Mouse (Mus musculus): ENCODE measurements around the gene Rasa3.

The Rasa3 gene

GRCm38 (mm10) chr8:13616831-13617505 is 60.4 kb downstream of the Rasa3 start:
- DNase-seq (ENCODE audit: low spot score): no peak

- no peak for DNase-seq (ENCODE audit: low spot score)
Measured at GRCm38 (mm10) chr8:13614924-13615391, 62.4 kb downstream of the Rasa3 start.

- no peak for DNase-seq (ENCODE audit: low spot score)
Measured at GRCm38 (mm10) chr8:13614136-13614535, 63.3 kb downstream of the Rasa3 start.

GRCm38 (mm10) chr8:13611702-13612101 is 65.7 kb downstream of the Rasa3 start:
- DNase-seq (ENCODE audit: low spot score): no peak

- DNase-seq (ENCODE audit: low spot score): no peak
Measured at GRCm38 (mm10) chr8:13609971-13610370, 67.4 kb downstream of the Rasa3 start.

- no peak for DNase-seq (ENCODE audit: low spot score)
Measured at GRCm38 (mm10) chr8:13608946-13609345, 68.5 kb downstream of the Rasa3 start.

GRCm38 (mm10) chr8:13605920-13606480 is 71.4 kb downstream of the Rasa3 start:
- no peak for DNase-seq (ENCODE audit: low spot score)

- DNase-seq (ENCODE audit: low spot score): no peak
Measured at GRCm38 (mm10) chr8:13602621-13603020, 74.8 kb downstream of the Rasa3 start.

- no peak for DNase-seq (ENCODE audit: low spot score)
Measured at GRCm38 (mm10) chr8:13601166-13601565, 76.2 kb downstream of the Rasa3 start.

- DNase-seq (ENCODE audit: low spot score): no peak
Measured at GRCm38 (mm10) chr8:13600716-13601115, 76.7 kb downstream of the Rasa3 start.

- no peak for DNase-seq (ENCODE audit: low spot score)
Measured at GRCm38 (mm10) chr8:13600204-13600603, 77.2 kb downstream of the Rasa3 start.

- DNase-seq (ENCODE audit: low spot score): no peak
Measured at GRCm38 (mm10) chr8:13597777-13598176, 79.6 kb downstream of the Rasa3 start.

GRCm38 (mm10) chr8:13595861-13596260 is 81.5 kb downstream of the Rasa3 start:
- no peak for DNase-seq (ENCODE audit: low spot score)

GRCm38 (mm10) chr8:13594884-13595323 is 82.5 kb downstream of the Rasa3 start:
- peak; percentile 53 for DNase-seq (ENCODE audit: low spot score)

GRCm38 (mm10) chr8:13593340-13593739 is 84.1 kb downstream of the Rasa3 start:
- DNase-seq (ENCODE audit: low spot score): no peak

- no peak for DNase-seq (ENCODE audit: low spot score)
Measured at GRCm38 (mm10) chr8:13591246-13591645, 86.2 kb downstream of the Rasa3 start.

- DNase-seq (ENCODE audit: low spot score): no peak
Measured at GRCm38 (mm10) chr8:13589071-13589470, 88.3 kb downstream of the Rasa3 start.

GRCm38 (mm10) chr8:13584652-13585051 is 92.8 kb downstream of the Rasa3 start:
- no peak for DNase-seq (ENCODE audit: low spot score)

GRCm38 (mm10) chr8:13577869-13578268 is 99.5 kb downstream of the Rasa3 start:
- no peak for DNase-seq (ENCODE audit: low spot score)

GRCm38 (mm10) chr8:13571999-13572398 is 105.4 kb downstream of the Rasa3 start:
- DNase-seq (ENCODE audit: low spot score): peak; percentile 93

- no peak for DNase-seq (ENCODE audit: low spot score)
Measured at GRCm38 (mm10) chr8:13562118-13562517, 115.3 kb downstream of the Rasa3 start, which contains the start of gene 1700029H14Rik. 1700029H14Rik (minus strand) TSS chr8:13562461.

- DNase-seq (ENCODE audit: low spot score): no peak
Measured at GRCm38 (mm10) chr8:13557526-13557925, 119.9 kb downstream of the Rasa3 start.

- no peak for DNase-seq (ENCODE audit: low spot score)
Measured at GRCm38 (mm10) chr8:13551574-13551830, 125.9 kb downstream of the Rasa3 start.

Measured in adipocyte (in vitro differentiated cells).